Mouse (Mus musculus) cerebellum, postnatal 36 days (tissue): Measurements from ENCODE around the gene Cped1.
"Not testable (repeated sequence)": the region's sequence is repeated elsewhere in the genome, so short reads cannot be mapped to it uniquely, and the experiment has no call there.

Experiments used
- DNase-seq, 2 experiments: peaks; one replicate each; pipeline ENCODE4 v3.0.0; 2021 to 2022; ENCODE audit warnings: mixed read lengths in 2 of 2

Cped1 gene

DNA sequence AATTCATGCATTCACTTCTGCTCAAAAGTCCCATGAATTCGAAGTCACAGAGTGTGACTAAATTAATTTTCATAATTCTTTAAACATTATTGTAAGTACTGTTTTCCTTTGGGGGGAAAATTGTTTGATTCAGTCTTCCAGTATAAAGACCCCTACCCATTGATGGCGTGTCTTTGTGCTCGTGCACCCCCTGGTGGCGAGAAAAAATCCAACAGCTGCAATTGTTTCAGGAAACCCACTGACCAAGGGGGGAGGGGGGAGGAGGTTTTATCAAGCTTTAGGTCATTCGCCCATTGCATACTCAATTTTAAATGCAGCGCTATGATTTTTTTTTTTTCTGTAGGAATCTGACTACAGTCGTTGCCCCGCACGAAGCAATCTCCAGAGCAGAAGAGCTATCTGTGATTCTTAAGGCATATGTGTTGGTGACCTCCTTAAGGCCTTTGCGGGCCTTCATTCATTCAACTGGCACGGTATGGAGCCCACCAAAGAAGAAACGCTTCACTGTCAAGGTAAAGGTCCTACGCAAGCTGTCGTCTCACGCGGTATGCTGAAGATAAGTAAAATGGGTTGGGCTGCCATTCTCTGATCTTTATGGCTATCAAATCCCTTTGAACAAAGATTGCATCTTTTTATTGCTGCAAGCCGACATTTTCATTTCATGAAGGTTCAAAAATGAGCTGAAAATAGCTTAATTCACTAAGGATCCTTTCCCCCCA is 102.8 kb downstream of the Cped1 start:
- no peak for DNase-seq

DNA sequence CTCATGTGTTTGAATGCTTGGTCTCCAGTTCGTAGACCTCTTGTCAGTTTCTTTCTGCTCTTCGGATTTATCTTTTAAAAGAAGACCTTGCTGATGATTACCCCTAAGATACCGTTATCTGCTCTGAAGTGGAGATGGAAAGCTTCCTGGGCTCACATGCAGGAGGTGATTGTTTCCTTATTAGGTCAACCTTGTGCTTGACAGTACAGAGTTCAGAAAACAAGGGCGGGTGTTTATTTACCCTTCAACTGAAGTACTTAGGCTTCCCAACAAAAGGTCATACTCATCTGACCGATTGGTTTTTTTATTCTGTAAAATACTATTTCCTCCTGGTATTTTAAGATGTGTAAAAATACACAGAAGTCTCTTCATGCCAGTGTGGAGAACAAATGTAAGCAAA is 106.1 kb downstream of the Cped1 start:
- DNase-seq, result no peak

- DNase-seq, result no peak
Measured at GRCm38 (mm10) chr6:22093792-22094191, 108.1 kb downstream of the Cped1 start.

GRCm38 (mm10) chr6:22097709-22098108 is 112.0 kb downstream of the Cped1 start:
- peak; percentile 14 to 34 for DNase-seq

- no peak for DNase-seq
Measured at GRCm38 (mm10) chr6:22099832-22100231, 114.1 kb downstream of the Cped1 start.

GRCm38 (mm10) chr6:22101939-22102338 is 116.2 kb downstream of the Cped1 start:
- DNase-seq, result no peak

- no peak for DNase-seq
Measured at GRCm38 (mm10) chr6:22102752-22103151, 117.0 kb downstream of the Cped1 start.

DNA sequence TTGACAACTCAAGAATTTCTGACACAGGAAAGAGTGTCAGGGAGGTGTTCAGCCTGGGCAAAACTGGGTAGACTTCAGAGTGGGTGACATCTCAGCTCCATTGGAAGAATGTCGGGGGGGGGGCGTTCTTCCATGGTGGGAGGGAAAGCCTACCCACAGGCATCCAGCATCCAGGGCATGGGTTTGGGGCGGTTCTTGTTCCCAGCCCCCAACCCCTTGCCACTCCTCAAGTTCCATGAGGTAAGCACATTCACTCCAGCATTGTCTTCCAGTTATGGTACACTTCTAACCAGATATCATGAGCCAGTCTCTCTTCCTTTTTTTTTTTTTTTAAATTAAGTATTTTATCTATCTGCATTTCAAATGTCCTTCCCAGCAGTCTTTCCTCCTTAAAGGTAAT is 118.0 kb downstream of the Cped1 start:
- DNase-seq, result no peak

- no peak for DNase-seq
Measured at GRCm38 (mm10) chr6:22104211-22104610, 118.5 kb downstream of the Cped1 start.

DNA sequence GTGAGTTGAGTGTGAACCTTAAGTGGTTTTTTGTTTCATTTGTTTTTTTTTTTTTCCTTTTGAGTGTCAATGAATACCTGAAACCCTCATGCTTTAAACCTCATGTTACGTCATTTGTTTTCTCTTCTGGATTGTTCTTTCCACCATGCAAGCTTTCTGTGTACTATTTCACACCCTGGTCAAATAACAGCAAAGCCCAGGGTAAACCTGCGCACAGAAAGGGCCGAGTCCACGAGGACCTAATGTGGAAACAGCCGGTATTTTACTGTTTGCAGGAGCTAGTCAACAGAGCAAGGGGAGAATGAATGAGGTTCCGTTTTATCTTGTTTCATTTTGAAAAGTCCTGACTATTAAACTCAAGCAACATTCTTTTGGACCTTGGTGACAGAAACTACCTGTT is 128.4 kb downstream of the Cped1 start:
- no peak for DNase-seq

DNA sequence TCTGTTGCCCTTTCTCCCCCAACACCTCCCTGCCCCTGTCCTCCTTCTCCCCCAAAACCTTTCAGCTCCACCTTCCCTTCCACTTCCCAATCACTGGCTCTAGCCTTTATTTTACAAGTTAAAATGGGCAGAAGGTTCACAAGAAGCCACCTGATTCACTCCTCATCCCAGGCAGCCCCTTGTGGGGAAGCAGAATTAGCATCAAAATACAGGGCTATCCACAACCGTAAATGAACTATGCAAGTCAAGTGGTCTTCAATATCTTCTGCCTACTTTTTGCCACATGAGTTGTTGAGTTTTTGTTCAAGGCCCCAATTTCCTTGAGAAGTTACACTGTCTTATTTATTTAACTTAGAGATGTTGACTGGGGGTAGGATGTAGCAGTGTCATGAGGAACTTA is 131.0 kb downstream of the Cped1 start:
- no peak for DNase-seq

DNA sequence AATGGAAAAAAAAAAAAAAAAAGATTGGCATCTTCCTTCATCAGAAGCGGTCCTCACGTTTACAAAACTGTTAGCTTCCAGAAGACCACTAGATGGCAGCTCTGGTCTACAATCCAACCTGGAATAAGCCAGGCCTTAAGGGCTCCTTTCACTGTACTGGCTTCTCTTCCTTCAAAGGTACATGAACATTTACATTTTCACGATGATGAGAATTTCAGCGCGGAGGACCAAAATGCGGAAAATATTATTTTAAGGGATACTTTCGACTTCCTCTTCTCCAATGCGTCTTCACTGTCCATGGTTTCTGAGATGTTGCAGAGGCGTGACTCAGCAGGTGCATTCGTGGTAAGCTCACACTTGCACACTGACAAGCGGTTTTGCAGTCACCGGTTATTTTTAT is 136.4 kb downstream of the Cped1 start:
- peak; percentile 16 to 46 for DNase-seq

DNA sequence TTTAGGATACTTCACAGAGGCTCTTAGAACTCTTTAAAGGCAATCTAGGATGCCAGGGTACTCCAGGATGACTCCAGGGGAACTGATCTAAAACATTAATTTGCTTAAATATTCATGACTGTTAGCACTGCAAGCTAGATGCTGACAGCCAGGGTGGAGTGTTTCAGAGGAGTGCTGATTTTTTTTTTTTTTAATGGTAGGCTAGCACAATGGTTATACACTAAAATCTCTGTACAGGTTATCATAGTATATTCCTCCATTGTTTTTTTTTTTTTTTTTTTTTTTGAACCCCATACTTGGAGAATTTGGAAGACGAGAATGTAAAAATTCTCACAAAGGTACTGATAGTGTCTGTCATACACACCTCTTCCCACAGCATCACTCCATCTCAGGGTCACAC is 137.0 kb downstream of the Cped1 start:
- no peak for DNase-seq

GRCm38 (mm10) chr6:22123332-22123731 is 137.6 kb downstream of the Cped1 start:
- DNase-seq, result no peak

DNA sequence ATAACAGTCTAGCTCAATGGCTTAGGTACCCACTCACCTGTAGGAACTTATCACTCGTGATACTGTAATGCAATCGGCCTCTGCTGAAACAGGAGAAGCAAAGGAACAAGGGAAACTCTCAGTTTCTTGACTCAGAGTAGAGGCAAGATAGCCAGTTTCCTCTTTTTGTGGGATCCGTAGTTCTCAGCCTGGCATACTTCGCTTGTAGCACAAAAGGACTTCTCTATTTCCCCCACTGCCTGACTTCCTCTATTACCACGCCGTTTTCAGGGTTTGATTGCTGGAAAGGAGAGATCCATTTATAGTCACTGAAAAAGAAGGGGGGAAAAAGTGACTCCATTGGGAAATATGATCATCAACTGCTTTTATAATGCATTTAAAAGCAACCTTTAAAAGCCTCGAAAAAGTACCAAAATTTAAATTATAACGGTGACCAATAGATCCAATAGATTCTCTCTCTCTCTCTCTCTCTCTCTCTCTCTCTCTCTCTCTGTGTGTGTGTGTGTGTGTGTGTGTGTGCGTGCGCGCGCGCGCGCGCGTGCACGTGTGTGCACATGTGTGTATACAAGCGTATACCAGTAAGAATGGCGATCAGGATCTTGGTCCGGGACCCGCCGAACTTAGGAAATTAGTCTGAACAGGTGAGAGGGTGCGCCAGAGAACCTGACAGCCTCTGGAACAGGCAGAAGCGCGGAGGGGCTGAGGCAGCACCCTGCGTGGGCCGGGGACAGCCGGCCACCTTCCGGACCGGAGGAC is 139.0 kb downstream of the Cped1 start:
- not testable (repeated sequence) for DNase-seq

DNA sequence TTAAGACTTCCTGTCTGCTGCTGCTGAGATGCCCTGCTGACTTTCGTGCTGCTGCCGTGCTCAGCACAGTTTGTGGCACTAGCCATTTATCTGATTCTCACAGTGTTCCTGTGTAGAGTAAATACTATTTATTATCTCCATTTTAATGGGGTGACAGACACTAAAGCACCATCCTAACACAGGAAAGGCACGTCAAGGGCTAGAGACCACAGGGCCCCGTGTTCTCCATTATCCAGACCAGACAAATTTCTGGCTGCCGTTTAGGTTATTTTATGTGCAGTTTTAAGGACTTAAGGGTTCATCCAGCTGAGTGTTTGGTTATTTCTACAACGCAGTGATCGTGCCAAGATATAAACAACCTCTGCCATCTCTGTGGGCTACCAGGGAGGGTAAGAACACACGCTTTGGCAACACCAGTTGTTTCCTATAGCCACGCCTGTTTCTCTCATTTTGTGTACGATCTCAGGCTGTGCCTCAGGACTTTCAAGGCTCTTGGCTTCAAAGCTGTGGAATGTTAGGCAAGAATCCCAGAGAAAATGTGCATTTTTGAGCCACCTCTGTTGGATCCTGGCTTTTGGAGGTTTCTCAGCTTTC is 149.4 kb downstream of the Cped1 start:
- no peak for DNase-seq

DNA sequence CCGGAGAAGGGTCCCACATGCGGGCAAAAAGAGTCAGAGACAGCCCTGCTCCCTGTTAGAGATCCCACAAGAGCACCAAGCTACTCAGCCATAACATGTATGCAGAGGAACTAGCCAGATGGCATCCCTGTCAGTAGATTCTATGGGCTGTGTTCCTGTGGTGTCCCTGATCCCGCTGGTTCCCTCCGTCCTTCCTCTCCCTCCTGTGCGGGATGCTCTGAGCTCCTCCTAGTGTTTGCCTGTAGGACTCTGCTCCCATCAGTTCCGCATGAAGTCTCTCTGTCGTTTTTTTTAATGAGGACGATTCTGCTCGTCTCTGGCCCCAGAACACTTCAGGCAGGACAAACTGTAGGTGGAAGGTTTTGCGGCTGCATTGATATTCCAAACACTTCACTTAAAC is 151.1 kb downstream of the Cped1 start:
- DNase-seq, result peak; percentile 9 to 10

DNA sequence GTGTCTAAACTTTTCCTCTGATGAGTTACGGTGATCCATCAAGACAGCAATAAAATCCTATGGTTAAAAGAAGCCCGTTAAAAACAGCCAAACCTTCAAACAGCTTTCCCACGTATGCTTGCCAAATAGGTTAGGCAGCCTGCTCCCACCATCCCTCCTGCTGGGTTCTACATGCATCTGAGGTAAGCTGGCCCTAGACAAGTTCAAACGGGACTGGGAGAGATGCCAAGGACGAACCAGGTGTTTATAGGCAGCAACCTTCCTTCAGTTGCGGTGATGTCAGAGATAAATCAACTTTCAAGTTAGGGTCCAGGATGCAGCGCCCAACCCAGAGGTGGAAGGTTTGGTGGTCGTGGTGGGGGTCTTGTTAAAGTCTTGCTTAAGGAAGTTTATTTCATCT is 155.1 kb downstream of the Cped1 start:
- no peak for DNase-seq

DNA sequence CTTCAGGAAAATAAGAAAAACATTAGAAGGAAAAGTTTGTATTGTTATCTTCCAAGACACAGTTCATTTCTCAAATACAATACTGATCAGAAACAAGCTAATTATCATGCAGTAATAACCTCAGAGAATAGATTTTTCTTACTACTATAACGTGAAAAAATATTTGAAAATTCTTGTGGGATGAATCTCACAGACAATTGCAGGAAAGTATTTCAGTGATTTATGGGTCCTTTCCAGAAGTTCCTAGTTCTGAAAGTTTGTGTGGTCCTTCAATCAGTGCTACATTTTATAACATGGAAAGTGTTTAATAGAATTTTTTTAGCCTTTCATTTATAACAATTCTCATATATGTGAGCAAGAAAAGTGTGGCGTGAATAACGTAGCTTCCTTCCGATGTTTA is 161.5 kb downstream of the Cped1 start:
- no peak for DNase-seq

GRCm38 (mm10) chr6:22148511-22148910 is 162.8 kb downstream of the Cped1 start:
- DNase-seq, result no peak

- DNase-seq, result peak; percentile 76 to 79
Measured at GRCm38 (mm10) chr6:22157461-22157860, 171.7 kb downstream of the Cped1 start.

DNA sequence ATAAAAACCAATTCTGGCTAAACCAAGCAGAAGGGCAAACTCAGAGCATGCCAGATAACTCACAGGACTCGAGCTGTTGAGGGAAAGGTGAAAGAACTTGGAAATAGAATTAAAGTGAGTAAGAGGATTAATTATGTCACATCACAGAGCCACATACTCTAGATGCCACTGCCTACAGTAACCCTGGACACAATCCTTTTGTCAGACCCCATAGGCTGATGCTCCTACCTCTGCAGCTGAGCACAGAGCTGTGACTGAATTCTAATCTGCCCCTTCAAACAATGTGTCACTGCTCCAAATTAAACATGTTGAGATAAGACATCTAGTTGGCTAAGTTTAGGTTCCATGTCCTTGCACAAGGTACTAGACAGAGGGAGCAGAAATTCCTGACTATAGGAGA is 176.2 kb downstream of the Cped1 start:
- DNase-seq, result no peak

GRCm38 (mm10) chr6:22168388-22168787 is 182.7 kb downstream of the Cped1 start:
- DNase-seq, result no peak

- no peak for DNase-seq
Measured at GRCm38 (mm10) chr6:22178721-22179295, 193.1 kb downstream of the Cped1 start.
